Mouse (Mus musculus) gastrocnemius, adult 2 months (tissue): ENCODE measurements around the gene Adap2. TPM values are rescaled to one million over a fixed set of nuclear protein-coding genes. Genes with fewer than 3 reads are reported as not detected.

Source experiments
- DNase-seq: peaks from one replicate; pipeline ENCODE4 v3.0.0; 2022
- H3K27ac ChIP-seq: fragments of 200-600 bp; 2 replicates; pipeline ENCODE4 v1.8.1; 2022; ENCODE audit warnings: mild to moderate bottlenecking
- H3K4me3 ChIP-seq: fragments of 200-600 bp; 2 replicates; pipeline ENCODE4 v1.8.1; 2022; ENCODE audit warnings: mild to moderate bottlenecking, moderate library complexity
- CTCF ChIP-seq: fragments of 200-600 bp; IDR thresholded peaks from 2 replicates; pipeline ENCODE4 v1.8.1; 2022; ENCODE audit warnings: antibody characterized with exemption, mild to moderate bottlenecking, moderate library complexity
- intact Hi-C: fragments of 180-260 bp; cut with DNase I; formaldehyde crosslinking; loops from one replicate; pipeline ENCODE4 v1.15.1; 2025
- total RNA-seq, 2 experiments: library from RNA; stranded (reverse); gene quantifications; 2 replicates each; pipeline ENCODE4 v1.2.3; 2021

Adap2 gene
- total RNA-seq, 2 experiments from 2014 or later = 4.2 to 4.7 TPM

GRCm38 (mm10) chr11:80149412-80150023, 4.4 kb upstream of the Adap2 start:
- no peak for TF ChIP-seq CTCF
- no peak for DNase-seq
- intact Hi-C loops = no loop called here
- Histone ChIP-seq H3K4me3 (no peak overlapping the region), H3K27ac (peak overlapping the region; percentile 57)

GRCm38 (mm10) chr11:80150566-80150965, 3.3 kb upstream of the Adap2 start:
- intact Hi-C loops = no loop called here
- DNase-seq = no peak
- TF ChIP-seq CTCF = no peak
- Histone ChIP-seq H3K27ac (no peak overlapping the region), H3K4me3 (no peak overlapping the region)

DNA sequence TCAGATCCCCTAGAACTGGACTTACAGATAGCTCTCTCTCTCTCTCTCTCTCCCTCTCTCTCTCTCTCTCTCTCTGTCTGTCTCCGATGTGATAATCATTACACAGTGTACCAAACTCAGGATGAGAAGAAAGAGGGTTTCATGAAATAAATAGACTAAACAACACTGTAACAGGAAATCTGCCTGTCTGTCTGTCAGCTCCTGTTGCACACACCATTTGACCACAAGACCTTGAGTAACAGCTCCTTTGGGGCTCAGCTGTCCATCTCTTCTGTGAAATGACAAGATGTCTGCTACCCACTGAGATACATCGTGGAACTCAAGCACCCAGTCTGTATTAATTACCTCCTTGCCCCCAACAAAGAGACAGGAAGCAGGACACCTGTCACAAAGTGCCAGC, 2.4 kb upstream of the Adap2 start:
- TF ChIP-seq CTCF = no peak
- DNase-seq = no peak
- peak overlapping the region; percentile 51 for H3K27ac ChIP-seq
- no peak overlapping the region for H3K4me3 ChIP-seq
- intact Hi-C loops = no loop called here

DNA sequence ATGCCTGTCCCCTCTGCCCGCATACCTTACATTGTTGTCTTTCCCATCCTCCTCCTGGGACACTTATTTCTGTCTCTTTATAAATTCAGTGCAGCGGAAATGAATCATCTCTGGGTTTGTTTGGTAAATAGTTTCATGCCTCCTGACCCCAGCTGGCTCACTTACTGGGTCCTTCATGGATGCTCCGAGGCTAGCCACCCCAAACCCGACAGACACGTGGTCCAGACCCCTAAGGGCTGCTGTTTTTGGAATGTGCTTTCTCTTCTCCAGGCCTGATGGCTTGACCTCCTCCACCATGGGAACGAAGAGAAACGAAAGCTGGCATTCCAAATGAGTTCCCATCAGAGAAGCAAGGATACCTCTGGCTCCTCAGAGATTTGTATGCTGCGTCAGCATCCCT, 1.5 kb upstream of the Adap2 start:
- DNase-seq = no peak
- peak overlapping the region; percentile 85; the same call in 1 of the 2 replicates for H3K27ac ChIP-seq
- no peak for TF ChIP-seq CTCF
- intact Hi-C loops = no loop called here
- H3K4me3 ChIP-seq = no peak overlapping the region

GRCm38 (mm10) chr11:80154501-80154900, 596 bp downstream of the Adap2 start:
- Histone ChIP-seq H3K4me3 (peak overlapping the region; percentile 74), H3K27ac (peak overlapping the region; percentile 85)

GRCm38 (mm10) chr11:80155541-80155940, 1.6 kb downstream of the Adap2 start:
- intact Hi-C loops = no loop called here

More at GRCm38 (mm10) chr11:80154501-80154900, 596 bp downstream of the Adap2 start:
- TF ChIP-seq CTCF = no peak
- DNase-seq = no peak
- intact Hi-C loops = no loop called here

GRCm38 (mm10) chr11:80155961-80156360, 2.1 kb downstream of the Adap2 start:
- H3K4me3 ChIP-seq = peak overlapping the region; percentile 74
- peak overlapping the region; percentile 64 for H3K27ac ChIP-seq
- intact Hi-C loops = no loop called here
- no peak for TF ChIP-seq CTCF
- no peak for DNase-seq

More at GRCm38 (mm10) chr11:80155541-80155940, 1.6 kb downstream of the Adap2 start:
- no peak for TF ChIP-seq CTCF
- Histone ChIP-seq H3K4me3 (peak overlapping the region; percentile 74), H3K27ac (peak overlapping the region; percentile 64)
- DNase-seq = no peak

- no peak for DNase-seq
- Histone ChIP-seq H3K4me3 (peak overlapping the region; percentile 74), H3K27ac (peak overlapping the region; percentile 40)
- intact Hi-C loops = no loop called here
- TF ChIP-seq CTCF = no peak
These were observed 2.9 kb downstream of the Adap2 start for GRCm38 (mm10) chr11:80156841-80157240.

- TF ChIP-seq CTCF = no peak
- intact Hi-C loops = no loop called here
- Histone ChIP-seq H3K27ac (no peak overlapping the region), H3K4me3 (no peak overlapping the region)
- no peak for DNase-seq
These were observed 5.1 kb downstream of the Adap2 start for GRCm38 (mm10) chr11:80159018-80159417.

GRCm38 (mm10) chr11:80161041-80161440, 7.1 kb downstream of the Adap2 start:
- DNase-seq = no peak
- no peak overlapping the region for H3K27ac ChIP-seq
- intact Hi-C loops = no loop called here
- no peak overlapping the region for H3K4me3 ChIP-seq
- TF ChIP-seq CTCF = no peak

DNA sequence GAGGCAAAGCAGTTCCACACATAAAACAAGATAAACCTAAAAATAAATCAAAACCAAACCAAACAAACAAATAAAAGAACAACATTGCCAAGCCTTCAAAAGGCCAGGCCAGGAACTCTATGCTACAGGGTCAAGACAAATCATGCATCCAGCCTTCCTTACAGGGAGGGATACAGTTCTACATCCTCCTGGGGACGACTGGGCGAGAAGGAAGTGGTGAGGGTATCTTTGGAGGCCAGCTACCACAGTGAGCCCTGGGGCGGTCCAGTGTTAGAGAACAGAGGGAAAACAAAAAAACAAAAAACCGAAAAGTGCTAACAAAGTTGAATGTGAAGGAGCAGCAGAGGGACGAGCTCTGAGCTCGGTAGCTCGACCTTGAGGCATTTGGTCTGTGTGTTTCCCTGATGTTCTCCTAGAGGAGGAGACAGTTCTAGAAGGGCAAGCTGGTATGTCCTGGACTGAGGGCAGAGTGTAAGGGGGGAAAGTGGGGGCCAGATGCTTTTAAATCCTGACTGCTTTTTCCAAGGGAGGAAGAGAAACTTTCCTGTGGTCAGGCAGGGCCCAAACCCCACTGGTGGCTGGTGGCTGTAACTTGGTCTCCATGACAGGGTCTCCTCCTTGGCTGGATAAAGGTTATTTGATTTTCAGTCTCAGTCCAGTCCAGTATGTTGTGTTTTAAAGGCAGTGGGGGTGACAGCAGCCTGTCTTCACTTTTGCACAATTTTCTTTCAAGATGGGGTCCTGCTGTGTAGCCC, 9.6 kb downstream of the Adap2 start:
- TF ChIP-seq CTCF = no peak
- Histone ChIP-seq H3K27ac (no peak overlapping the region), H3K4me3 (no peak overlapping the region)
- intact Hi-C loops = no loop called here
- no peak for DNase-seq

DNA sequence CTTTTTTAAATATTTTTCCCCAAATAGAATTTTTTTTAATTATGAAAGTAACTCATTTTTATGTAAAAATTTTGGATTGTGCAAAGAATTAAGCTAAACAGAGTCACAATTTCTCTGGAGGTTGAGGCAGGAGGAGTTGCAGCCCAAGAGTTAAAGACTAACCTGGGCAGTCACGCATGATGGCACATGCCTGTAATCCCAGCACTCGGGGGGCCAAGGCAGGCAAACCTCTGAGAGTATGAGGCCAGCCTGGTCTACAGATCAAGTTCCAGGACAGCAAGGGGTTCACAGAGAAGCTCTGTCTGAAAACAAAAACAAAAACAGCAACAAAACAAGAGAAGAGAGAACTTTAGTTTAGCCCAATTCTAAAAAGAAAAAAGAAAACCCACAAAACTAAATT, 10.3 kb downstream of the Adap2 start:
- no peak overlapping the region for H3K4me3 ChIP-seq
- no peak overlapping the region for H3K27ac ChIP-seq
- DNase-seq = no peak
- TF ChIP-seq CTCF = no peak
- intact Hi-C loops = no loop called here

DNA sequence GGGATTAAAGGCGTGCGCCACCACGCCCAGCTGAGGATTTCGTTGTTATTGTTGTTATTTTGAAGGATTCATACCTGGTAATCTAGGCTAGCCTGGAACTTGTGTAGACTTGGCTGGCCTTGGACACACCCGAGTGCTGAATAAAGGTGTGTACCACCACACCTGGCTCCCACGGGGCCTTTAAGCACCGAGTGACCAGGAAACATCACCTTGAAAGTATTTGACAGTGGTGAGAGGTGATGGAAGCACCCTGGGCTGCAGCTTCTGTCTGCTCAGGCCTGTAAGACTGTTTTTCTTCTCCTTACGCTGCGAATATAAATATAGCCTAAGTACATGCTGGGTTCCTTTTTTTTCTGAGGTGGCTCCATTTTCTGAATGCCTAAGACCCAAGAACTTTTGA, 14.2 kb downstream of the Adap2 start:
- DNase-seq = no peak

More for the DNA sequence above, 14.2 kb downstream of the Adap2 start:
- no peak for TF ChIP-seq CTCF
- intact Hi-C loops = no loop called here
- no peak overlapping the region for H3K4me3 ChIP-seq
- no peak overlapping the region for H3K27ac ChIP-seq
